Mouse (Mus musculus) neural tube, embryonic 15.5 days (tissue): Measurements from ENCODE around the gene Chit1. TPM values are rescaled to one million over a fixed set of nuclear protein-coding genes. Genes with fewer than 3 reads are reported as not detected.

ENCODE experiments used
- ATAC-seq: fragments of 200-750 bp; cut with Nextera tagmentation; 2 replicates; pipeline ENCODE4 v1.8.0; 2017; ENCODE audit warnings: mild to moderate bottlenecking, moderate TSS enrichment, moderate library complexity; ENCODE audit not compliant: low FRiP score
- H3K27ac ChIP-seq: fragments of 300-500 bp; sonication (generic); replicated peaks from 2 replicates; pipeline ENCODE4 v1.5.1; 2015; ENCODE audit warnings: mild to moderate bottlenecking, inconsistent platforms
- H3K27me3 ChIP-seq: fragments of 300-500 bp; sonication (generic); replicated peaks from 2 replicates; pipeline ENCODE4 v1.6.1; 2015; ENCODE audit warnings: inconsistent platforms
- H3K36me3 ChIP-seq: fragments of 300-500 bp; sonication (generic); 2 replicates; pipeline ENCODE4 v1.6.1; 2015; ENCODE audit warnings: inconsistent platforms
- H3K4me1 ChIP-seq: fragments of 300-500 bp; sonication (generic); 2 replicates; pipeline ENCODE4 v1.6.1; 2015; ENCODE audit warnings: inconsistent platforms
- H3K4me2 ChIP-seq: fragments of 300-500 bp; sonication (generic); 2 replicates; pipeline ENCODE4 v1.6.1; 2015; ENCODE audit warnings: inconsistent platforms, mild to moderate bottlenecking, moderate library complexity
- H3K4me3 ChIP-seq: fragments of 300-500 bp; sonication (generic); replicated peaks from 2 replicates; pipeline ENCODE4 v1.5.1; 2015; ENCODE audit warnings: mild to moderate bottlenecking, inconsistent platforms
- H3K9ac ChIP-seq: fragments of 300-500 bp; sonication (generic); replicated peaks from 2 replicates; pipeline ENCODE4 v1.6.1; 2015; ENCODE audit warnings: mild to moderate bottlenecking, inconsistent platforms
- H3K9me3 ChIP-seq: fragments of 300-500 bp; sonication (generic); replicated peaks from 2 replicates; pipeline ENCODE4 v1.6.1; 2016; ENCODE audit warnings: inconsistent platforms
- WGBS: fragments of 180-500 bp; shearing (Covaris S2); methylation state at CpG from one replicate; pipeline ENCODE4 v1.1.7; 2015; ENCODE audit warnings: mixed read lengths; 5-methylcytosine and 5-hydroxymethylcytosine counted together
- polyA plus RNA-seq: library from polyadenylated mRNA; unstranded; fragments of >200 nt; fragmentation: Nextera tagmentation; extraction: Ambion mirVana; gene quantifications from 2 replicates; pipeline ENCODE4 v1.2.1, GENCODE M21; 2015

Chit1 gene
- polyA plus RNA-seq, 1 experiment from 2014 or later = 0.87 TPM

GRCm38 (mm10) chr1:134195571-134195970, 84.5 kb downstream of the Chit1 start:
- Histone ChIP-seq H3K9ac (no peak overlapping the region), H3K4me2 (no peak overlapping the region), H3K4me3 (no peak overlapping the region), H3K27me3 (no peaks in the 10 kb centered on the region), H3K36me3 (no peaks in the 10 kb centered on the region), H3K27ac (no peak overlapping the region; the same call in 1 of the 2 replicates), H3K4me1 (peaks cover 12% of the 10 kb centered on the region; the same call in 1 of the 2 replicates), H3K9me3 (no peaks in the 10 kb centered on the region)
- 39% methylated on average over 3 of the region's 3 CpGs for WGBS
- ATAC-seq = no peak

- no peak overlapping the region; the same call in 1 of the 2 replicates for H3K27ac ChIP-seq
- H3K9ac ChIP-seq = no peak overlapping the region
- no peaks in the 10 kb centered on the region for H3K36me3 ChIP-seq
- H3K4me1 ChIP-seq = peaks cover 12% of the 10 kb centered on the region; the same call in 1 of the 2 replicates
- H3K4me3 ChIP-seq = no peak overlapping the region
- no peak overlapping the region for H3K4me2 ChIP-seq
- no peaks in the 10 kb centered on the region for H3K9me3 ChIP-seq
- no peaks in the 10 kb centered on the region for H3K27me3 ChIP-seq
- no peak for ATAC-seq
- 51% methylated on average over 4 of the region's 4 CpGs for WGBS
Measured at GRCm38 (mm10) chr1:134195979-134196378, 84.9 kb downstream of the Chit1 start.

- no peak overlapping the region for H3K27ac ChIP-seq
- no peaks in the 10 kb centered on the region for H3K36me3 ChIP-seq
- H3K9me3 ChIP-seq = no peaks in the 10 kb centered on the region
- no peak for ATAC-seq
- H3K4me3 ChIP-seq = no peak overlapping the region
- H3K9ac ChIP-seq = no peak overlapping the region
- H3K4me2 ChIP-seq = no peak overlapping the region
- no peaks in the 10 kb centered on the region for H3K27me3 ChIP-seq
- peaks cover 12% of the 10 kb centered on the region; the same call in 1 of the 2 replicates for H3K4me1 ChIP-seq
- WGBS = 71% methylated on average over 4 of the region's 4 CpGs
Measured at GRCm38 (mm10) chr1:134196386-134196785, 85.3 kb downstream of the Chit1 start.

GRCm38 (mm10) chr1:134197325-134197982, 86.4 kb downstream of the Chit1 start:
- ATAC-seq = no peak
- Histone ChIP-seq H3K4me2 (no peak overlapping the region), H3K4me1 (peaks cover 12% of the 10 kb centered on the region; the same call in 1 of the 2 replicates), H3K36me3 (no peaks in the 10 kb centered on the region), H3K27ac (no peak overlapping the region), H3K9ac (no peak overlapping the region), H3K4me3 (no peak overlapping the region), H3K9me3 (no peaks in the 10 kb centered on the region), H3K27me3 (no peaks in the 10 kb centered on the region)
- WGBS = 83% methylated on average over 15 of the region's 15 CpGs

- Histone ChIP-seq H3K4me2 (no peak overlapping the region), H3K27me3 (no peaks in the 10 kb centered on the region), H3K9me3 (no peaks in the 10 kb centered on the region), H3K9ac (no peak overlapping the region), H3K27ac (no peak overlapping the region), H3K4me3 (no peak overlapping the region), H3K36me3 (no peaks in the 10 kb centered on the region), H3K4me1 (peaks cover 11% of the 10 kb centered on the region; the same call in 1 of the 2 replicates)
- ATAC-seq = no peak
- WGBS = 83% methylated on average over 12 of the region's 12 CpGs
Measured at GRCm38 (mm10) chr1:134198197-134198995, 87.4 kb downstream of the Chit1 start.

- no peak overlapping the region for H3K4me2 ChIP-seq
- peaks cover 9% of the 10 kb centered on the region for H3K4me1 ChIP-seq
- no peaks in the 10 kb centered on the region for H3K27me3 ChIP-seq
- no peaks in the 10 kb centered on the region for H3K9me3 ChIP-seq
- H3K9ac ChIP-seq = no peak overlapping the region
- WGBS = 66% methylated on average over 2 of the region's 2 CpGs
- no peaks in the 10 kb centered on the region for H3K36me3 ChIP-seq
- no peak for ATAC-seq
- H3K27ac ChIP-seq = no peak overlapping the region
- no peak overlapping the region for H3K4me3 ChIP-seq
Measured at GRCm38 (mm10) chr1:134200481-134200880, 89.4 kb downstream of the Chit1 start.

Other genes with a start within 250 kb of the Chit1 start
- 2.0 and 2.8 TPM in 2 replicates for gene Optc, start 203.2 kb upstream of the Chit1 start, polyA plus RNA-seq
- 10.6 and 11.4 TPM in 2 replicates for gene Prelp, start 189.8 kb upstream of the Chit1 start, polyA plus RNA-seq
- gene Fmod, start 74.0 kb upstream of the Chit1 start, polyA plus RNA-seq = 14.5 and 14.6 TPM in 2 replicates
- 20.6 and 29.3 TPM in 2 replicates for gene Btg2, start 32.1 kb upstream of the Chit1 start, polyA plus RNA-seq
- gene Chil1, start 70.9 kb downstream of the Chit1 start, polyA plus RNA-seq = 2.0 and 2.1 TPM in 2 replicates
- 2.7 and 4.4 TPM in 2 replicates for gene Mybph, start 82.2 kb downstream of the Chit1 start, polyA plus RNA-seq
- 23.8 and 28.8 TPM in 2 replicates for gene Adora1, start 124.2 kb downstream of the Chit1 start, polyA plus RNA-seq
- gene Myog, start 178.7 kb downstream of the Chit1 start, polyA plus RNA-seq = 7.1 and 9.9 TPM in 2 replicates
- 29.1 and 31.6 TPM in 2 replicates for gene Ppfia4, start 221.7 kb downstream of the Chit1 start, polyA plus RNA-seq